Mouse (Mus musculus): ENCODE results near the gene Sympk. TPM values are rescaled to one million over a fixed set of nuclear protein-coding genes. Genes with fewer than 3 reads are reported as not detected.

Gene Sympk
- polyA plus RNA-seq (2014; fragmentation: Illumina TruSeq; extraction: RNeasy Lipid Tissue Mini Kit (QIAGEN cat#74804); ENCODE audit: insufficient read depth, low read depth, low replicate concordance): 35.7 TPM

GRCm38 (mm10) chr7:19024096-19024506 is at the start of gene Sympk:
Gene Sympk, plus strand, starts transcription at chr7:19024377.

GRCm38 (mm10) chr7:18987100-18987499 is 37.1 kb upstream of the Sympk start, which contains the start of gene Nanos2:
Gene Nanos2, plus strand, starts transcription at chr7:18987400.

GRCm38 (mm10) chr7:18990601-18991295 is 33.4 kb upstream of the Sympk start, which contains the start of gene Mypop:
Gene Mypop, plus strand, starts transcription at chr7:18991245.

GRCm38 (mm10) chr7:19003902-19004630 is 20.1 kb upstream of the Sympk start, which contains the start of gene Irf2bp1:
Gene Irf2bp1, plus strand, starts transcription at chr7:19004044.

GRCm38 (mm10) chr7:19023357-19023814 is 791 bp upstream of the Sympk start, which contains the start of gene Foxa3:
Gene Foxa3, minus strand, starts transcription at chr7:19023538.

GRCm38 (mm10) chr7:19054047-19054776 is 30.0 kb downstream of the Sympk start, which contains the start of gene Rsph6a:
Gene Rsph6a, plus strand, starts transcription at chr7:19054690.

GRCm38 (mm10) chr7:19075723-19076585 is 51.8 kb downstream of the Sympk start, which contains the start of gene Dmwd:
Gene Dmwd, plus strand, starts transcription at chr7:19076227.

GRCm38 (mm10) chr7:19083701-19084100 is 59.5 kb downstream of the Sympk start, which contains the start of gene Dmpk:
Gene Dmpk, plus strand, starts transcription at chr7:19083849.

GRCm38 (mm10) chr7:19094471-19094825 is 70.3 kb downstream of the Sympk start, which contains the start of gene Six5:
Gene Six5, plus strand, starts transcription at chr7:19094594.

Other genes starting within 250 kb of the Sympk start
- not detected for gene Psg19, start 225.9 kb upstream of the Sympk start, polyA plus RNA-seq (2014; fragmentation: Illumina TruSeq; extraction: RNeasy Lipid Tissue Mini Kit (QIAGEN cat#74804); ENCODE audit: insufficient read depth, low read depth, low replicate concordance)
- 0.18 TPM for gene Psg17, start 202.8 kb upstream of the Sympk start, polyA plus RNA-seq (2014; fragmentation: Illumina TruSeq; extraction: RNeasy Lipid Tissue Mini Kit (QIAGEN cat#74804); ENCODE audit: insufficient read depth, low read depth, low replicate concordance)
- gene Mill2, start 184.4 kb upstream of the Sympk start, polyA plus RNA-seq (2014; fragmentation: Illumina TruSeq; extraction: RNeasy Lipid Tissue Mini Kit (QIAGEN cat#74804); ENCODE audit: insufficient read depth, low read depth, low replicate concordance): 19.7 TPM
- 36.8 TPM for gene Pglyrp1, start 153.0 kb upstream of the Sympk start, polyA plus RNA-seq (2014; fragmentation: Illumina TruSeq; extraction: RNeasy Lipid Tissue Mini Kit (QIAGEN cat#74804); ENCODE audit: insufficient read depth, low read depth, low replicate concordance)
- gene Ccdc61, start 114.0 kb upstream of the Sympk start, polyA plus RNA-seq (2014; fragmentation: Illumina TruSeq; extraction: RNeasy Lipid Tissue Mini Kit (QIAGEN cat#74804); ENCODE audit: insufficient read depth, low read depth, low replicate concordance): 11.3 TPM
- 2.6 TPM for gene Nova2, start 98.5 kb upstream of the Sympk start, polyA plus RNA-seq (2014; fragmentation: Illumina TruSeq; extraction: RNeasy Lipid Tissue Mini Kit (QIAGEN cat#74804); ENCODE audit: insufficient read depth, low read depth, low replicate concordance)
- not detected for gene Nanos2, start 37.0 kb upstream of the Sympk start, polyA plus RNA-seq (2014; fragmentation: Illumina TruSeq; extraction: RNeasy Lipid Tissue Mini Kit (QIAGEN cat#74804); ENCODE audit: insufficient read depth, low read depth, low replicate concordance)
- 2.8 TPM for gene Mypop, start 33.1 kb upstream of the Sympk start, polyA plus RNA-seq (2014; fragmentation: Illumina TruSeq; extraction: RNeasy Lipid Tissue Mini Kit (QIAGEN cat#74804); ENCODE audit: insufficient read depth, low read depth, low replicate concordance)
- 19.2 TPM for gene Irf2bp1, start 20.3 kb upstream of the Sympk start, polyA plus RNA-seq (2014; fragmentation: Illumina TruSeq; extraction: RNeasy Lipid Tissue Mini Kit (QIAGEN cat#74804); ENCODE audit: insufficient read depth, low read depth, low replicate concordance)
- 0.19 TPM for gene Foxa3, start 839 bp upstream of the Sympk start, polyA plus RNA-seq (2014; fragmentation: Illumina TruSeq; extraction: RNeasy Lipid Tissue Mini Kit (QIAGEN cat#74804); ENCODE audit: insufficient read depth, low read depth, low replicate concordance)
- not detected for gene Rsph6a, start 30.3 kb downstream of the Sympk start, polyA plus RNA-seq (2014; fragmentation: Illumina TruSeq; extraction: RNeasy Lipid Tissue Mini Kit (QIAGEN cat#74804); ENCODE audit: insufficient read depth, low read depth, low replicate concordance)
- gene Dmwd, start 51.9 kb downstream of the Sympk start, polyA plus RNA-seq (2014; fragmentation: Illumina TruSeq; extraction: RNeasy Lipid Tissue Mini Kit (QIAGEN cat#74804); ENCODE audit: insufficient read depth, low read depth, low replicate concordance): 27.0 TPM
- gene Dmpk, start 59.5 kb downstream of the Sympk start, polyA plus RNA-seq (2014; fragmentation: Illumina TruSeq; extraction: RNeasy Lipid Tissue Mini Kit (QIAGEN cat#74804); ENCODE audit: insufficient read depth, low read depth, low replicate concordance): 30.8 TPM
- gene Six5, start 70.2 kb downstream of the Sympk start, polyA plus RNA-seq (2014; fragmentation: Illumina TruSeq; extraction: RNeasy Lipid Tissue Mini Kit (QIAGEN cat#74804); ENCODE audit: insufficient read depth, low read depth, low replicate concordance): 6.2 TPM
- not detected for gene Gm4969, start 94.0 kb downstream of the Sympk start, polyA plus RNA-seq (2014; fragmentation: Illumina TruSeq; extraction: RNeasy Lipid Tissue Mini Kit (QIAGEN cat#74804); ENCODE audit: insufficient read depth, low read depth, low replicate concordance)
- gene Fbxo46, start 95.5 kb downstream of the Sympk start, polyA plus RNA-seq (2014; fragmentation: Illumina TruSeq; extraction: RNeasy Lipid Tissue Mini Kit (QIAGEN cat#74804); ENCODE audit: insufficient read depth, low read depth, low replicate concordance): 5.1 TPM
- 6.5 TPM for gene Qpctl, start 124.9 kb downstream of the Sympk start, polyA plus RNA-seq (2014; fragmentation: Illumina TruSeq; extraction: RNeasy Lipid Tissue Mini Kit (QIAGEN cat#74804); ENCODE audit: insufficient read depth, low read depth, low replicate concordance)
- 65.6 TPM for gene Snrpd2, start 125.3 kb downstream of the Sympk start, polyA plus RNA-seq (2014; fragmentation: Illumina TruSeq; extraction: RNeasy Lipid Tissue Mini Kit (QIAGEN cat#74804); ENCODE audit: insufficient read depth, low read depth, low replicate concordance)
- 0.12 TPM for gene Gipr, start 141.8 kb downstream of the Sympk start, polyA plus RNA-seq (2014; fragmentation: Illumina TruSeq; extraction: RNeasy Lipid Tissue Mini Kit (QIAGEN cat#74804); ENCODE audit: insufficient read depth, low read depth, low replicate concordance)
- 40.3 TPM for gene Eml2, start 152.0 kb downstream of the Sympk start, polyA plus RNA-seq (2014; fragmentation: Illumina TruSeq; extraction: RNeasy Lipid Tissue Mini Kit (QIAGEN cat#74804); ENCODE audit: insufficient read depth, low read depth, low replicate concordance)
- gene Gpr4, start 188.2 kb downstream of the Sympk start, polyA plus RNA-seq (2014; fragmentation: Illumina TruSeq; extraction: RNeasy Lipid Tissue Mini Kit (QIAGEN cat#74804); ENCODE audit: insufficient read depth, low read depth, low replicate concordance): 4.3 TPM
- gene Opa3, start 204.0 kb downstream of the Sympk start, polyA plus RNA-seq (2014; fragmentation: Illumina TruSeq; extraction: RNeasy Lipid Tissue Mini Kit (QIAGEN cat#74804); ENCODE audit: insufficient read depth, low read depth, low replicate concordance): 14.0 TPM
- gene Vasp, start 247.4 kb downstream of the Sympk start, polyA plus RNA-seq (2014; fragmentation: Illumina TruSeq; extraction: RNeasy Lipid Tissue Mini Kit (QIAGEN cat#74804); ENCODE audit: insufficient read depth, low read depth, low replicate concordance): 88.6 TPM

Data from lung, adult 10 weeks (tissue).